Mouse (Mus musculus): ENCODE results near the gene Smtnl1. TPM values are rescaled to one million over a fixed set of nuclear protein-coding genes. Genes with fewer than 3 reads are reported as not detected.

The Smtnl1 gene
- polyA plus RNA-seq (2015; fragmentation: Nextera tagmentation; extraction: Ambion mirVana) = not detected in 2 replicates

- peaks cover 5% of the 10 kb centered on the region for H3K27me3 ChIP-seq (replicated peaks; ENCODE audit: control insufficient read depth, insufficient read depth, low read length)
- 71% methylated on average over 13 of the region's 13 CpGs for WGBS
- no peaks in the 10 kb centered on the region for H3K9me3 ChIP-seq (ENCODE audit: control insufficient read depth, low read length)
- no peak for ATAC-seq
- no peak within 1 kb of the TSS for H3K4me2 ChIP-seq (ENCODE audit: low read length)
- no peaks in the 10 kb centered on the region for H3K36me3 ChIP-seq (ENCODE audit: control insufficient read depth, insufficient read depth)
- H3K27ac ChIP-seq (ENCODE audit: low read length) = no peak within 1 kb of the TSS
- no peak within 1 kb of the TSS for H3K9ac ChIP-seq (replicated peaks; ENCODE audit: low read depth, low read length)
- H3K4me3 ChIP-seq (replicated peaks; ENCODE audit: low read length) = no peak within 1 kb of the TSS
- peaks cover 3% of the 10 kb centered on the region for H3K4me1 ChIP-seq (replicated peaks; ENCODE audit: control insufficient read depth, insufficient read depth, low read length)
Observed at GRCm38 (mm10) chr2:84822552-84822951, at the start of gene Smtnl1. Gene Smtnl1, minus strand, starts transcription at chr2:84822652.

- no peak for ATAC-seq
- Histone ChIP-seq H3K9me3 (ENCODE audit: control insufficient read depth, low read length) (no peaks in the 10 kb centered on the region), H3K9ac (replicated peaks; ENCODE audit: low read depth, low read length) (no peak overlapping the region), H3K4me2 (ENCODE audit: low read length) (no peak overlapping the region), H3K4me1 (replicated peaks; ENCODE audit: control insufficient read depth, insufficient read depth, low read length) (peaks cover 25% of the 10 kb centered on the region), H3K36me3 (ENCODE audit: control insufficient read depth, insufficient read depth) (no peaks in the 10 kb centered on the region), H3K4me3 (replicated peaks; ENCODE audit: low read length) (no peak overlapping the region), H3K27me3 (replicated peaks; ENCODE audit: control insufficient read depth, insufficient read depth, low read length) (peaks cover 30% of the 10 kb centered on the region), H3K27ac (ENCODE audit: low read length) (no peak overlapping the region)
- 61% methylated on average over 4 of the region's 4 CpGs for WGBS
Observed at GRCm38 (mm10) chr2:84870623-84871160, 48.2 kb upstream of the Smtnl1 start.

- Histone ChIP-seq H3K9ac (replicated peaks; ENCODE audit: low read depth, low read length) (no peak overlapping the region), H3K9me3 (ENCODE audit: control insufficient read depth, low read length) (no peaks in the 10 kb centered on the region), H3K4me3 (replicated peaks; ENCODE audit: low read length) (no peak overlapping the region), H3K27ac (ENCODE audit: low read length) (no peak overlapping the region; the same call in 1 of the 2 replicates), H3K36me3 (ENCODE audit: control insufficient read depth, insufficient read depth) (no peaks in the 10 kb centered on the region), H3K27me3 (replicated peaks; ENCODE audit: control insufficient read depth, insufficient read depth, low read length) (peaks cover 23% of the 10 kb centered on the region), H3K4me2 (ENCODE audit: low read length) (no peak overlapping the region), H3K4me1 (replicated peaks; ENCODE audit: control insufficient read depth, insufficient read depth, low read length) (peaks cover 28% of the 10 kb centered on the region)
- 53% methylated on average over 2 of the region's 2 CpGs for WGBS
- peak; percentile 27 for ATAC-seq
Observed at GRCm38 (mm10) chr2:84868977-84869376, 46.5 kb upstream of the Smtnl1 start.

- H3K4me1 ChIP-seq (replicated peaks; ENCODE audit: control insufficient read depth, insufficient read depth, low read length) = peaks cover 28% of the 10 kb centered on the region
- no peak for ATAC-seq
- no peak overlapping the region for H3K9ac ChIP-seq (replicated peaks; ENCODE audit: low read depth, low read length)
- no peak overlapping the region for H3K4me2 ChIP-seq (ENCODE audit: low read length)
- H3K36me3 ChIP-seq (ENCODE audit: control insufficient read depth, insufficient read depth) = no peaks in the 10 kb centered on the region
- no peak overlapping the region for H3K4me3 ChIP-seq (replicated peaks; ENCODE audit: low read length)
- H3K27ac ChIP-seq (ENCODE audit: low read length) = no peak overlapping the region; the same call in 1 of the 2 replicates
- 3% methylated on average over 5 of the region's 5 CpGs for WGBS
- peaks cover 21% of the 10 kb centered on the region for H3K27me3 ChIP-seq (replicated peaks; ENCODE audit: control insufficient read depth, insufficient read depth, low read length)
- H3K9me3 ChIP-seq (ENCODE audit: control insufficient read depth, low read length) = no peaks in the 10 kb centered on the region
Observed at GRCm38 (mm10) chr2:84868521-84868943, 46.1 kb upstream of the Smtnl1 start.

DNA sequence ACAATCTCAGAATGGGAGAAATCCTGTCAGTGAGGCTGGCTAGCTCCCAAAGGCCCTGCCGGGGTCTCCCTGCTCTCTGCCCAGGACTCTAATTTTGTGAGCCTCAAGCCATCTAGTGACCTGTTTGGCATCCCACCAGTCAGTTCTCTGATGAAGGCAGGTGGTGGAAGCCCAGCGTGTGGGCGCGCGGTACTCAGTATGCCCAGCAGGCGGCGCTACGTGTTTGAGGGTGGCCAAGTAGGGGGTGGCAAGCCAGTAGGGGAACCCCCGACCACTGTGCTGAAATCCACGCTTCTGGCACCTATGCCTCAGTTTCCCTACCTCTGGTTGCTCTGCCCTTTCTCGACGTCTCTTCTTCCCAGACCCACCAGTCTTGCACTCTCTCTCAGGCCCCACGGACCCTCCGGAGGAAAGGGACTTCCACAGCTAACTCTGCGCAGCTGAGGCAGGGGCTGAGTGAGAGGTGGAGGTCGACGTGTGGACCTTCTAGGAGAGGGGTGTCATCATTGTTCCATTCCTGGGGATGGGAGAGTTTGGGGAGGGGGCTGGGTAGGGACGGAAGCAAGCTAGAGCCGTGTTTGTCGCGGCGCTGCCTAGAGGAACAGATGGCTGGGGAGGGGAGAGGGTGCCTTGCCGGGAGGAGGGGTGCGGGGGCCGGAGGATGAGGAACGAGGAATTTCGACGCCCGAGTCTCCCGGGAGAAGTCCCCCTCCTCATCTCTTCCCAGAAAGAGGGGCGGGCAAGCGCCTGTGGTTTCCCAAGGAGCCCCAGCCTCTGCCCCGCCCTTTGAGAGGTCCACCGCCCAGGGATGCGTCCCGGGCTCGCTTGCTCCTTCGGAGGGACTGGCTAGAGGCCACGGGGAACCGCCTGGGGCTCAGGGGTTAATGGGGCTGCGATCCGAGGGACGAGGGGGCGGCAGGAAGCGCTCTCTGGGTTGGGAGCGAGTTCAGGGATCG lies 43.4 kb upstream of the Smtnl1 start:
- Histone ChIP-seq H3K36me3 (ENCODE audit: control insufficient read depth, insufficient read depth) (no peaks in the 10 kb centered on the region), H3K27ac (ENCODE audit: low read length) (peak overlapping the region; percentile 58), H3K4me3 (replicated peaks; ENCODE audit: low read length) (peak overlapping the region; percentile 38), H3K27me3 (replicated peaks; ENCODE audit: control insufficient read depth, insufficient read depth, low read length) (peaks cover 5% of the 10 kb centered on the region; the same call in 1 of the 2 replicates), H3K9ac (replicated peaks; ENCODE audit: low read depth, low read length) (peak overlapping the region; percentile 55), H3K9me3 (ENCODE audit: control insufficient read depth, low read length) (no peaks in the 10 kb centered on the region), H3K4me1 (replicated peaks; ENCODE audit: control insufficient read depth, insufficient read depth, low read length) (peaks cover 17% of the 10 kb centered on the region), H3K4me2 (ENCODE audit: low read length) (peak overlapping the region; percentile 69)
- WGBS = under 1% methylated on average over 47 of the region's 47 CpGs
- ATAC-seq = peak; percentile 82

DNA sequence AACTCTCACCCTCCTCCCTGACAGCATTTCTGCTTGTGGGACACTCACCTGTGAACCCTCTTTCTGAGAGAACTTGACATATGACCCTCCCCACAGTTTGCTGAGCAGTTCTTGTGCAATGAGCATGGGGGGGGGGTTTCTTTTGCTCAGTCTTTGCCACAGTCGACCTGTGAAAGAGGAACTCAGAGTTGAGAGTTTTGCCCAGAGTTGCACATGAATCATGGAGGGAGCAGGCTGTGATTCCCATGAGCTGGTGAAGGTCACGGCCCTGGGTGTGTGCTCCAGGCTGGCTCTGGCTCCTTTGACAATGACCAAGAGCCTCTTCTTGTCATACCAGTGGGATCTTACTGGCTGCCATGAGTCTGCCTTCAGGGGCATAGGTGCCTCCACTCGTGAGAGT lies 39.8 kb upstream of the Smtnl1 start:
- no peaks in the 10 kb centered on the region for H3K36me3 ChIP-seq (ENCODE audit: control insufficient read depth, insufficient read depth)

DNA sequence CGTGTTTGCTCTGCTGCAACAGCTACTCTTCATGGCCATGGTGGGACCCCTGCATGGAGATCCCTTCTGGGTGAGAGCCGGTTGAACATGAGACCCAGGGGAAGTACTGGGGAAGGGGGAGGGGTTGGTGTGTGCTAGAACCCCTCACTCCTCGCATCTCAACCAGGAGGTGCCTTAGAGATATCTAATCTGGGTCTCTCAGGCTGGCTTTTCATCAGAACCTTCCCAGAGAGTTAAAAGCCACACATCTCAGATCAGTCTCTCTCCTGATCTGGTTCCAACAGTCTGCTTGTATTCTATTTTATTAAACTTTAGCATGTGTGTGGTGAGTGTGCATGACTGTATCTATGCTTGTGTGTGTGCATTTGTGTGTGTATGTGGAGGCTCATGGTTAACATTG lies 39.0 kb upstream of the Smtnl1 start:
- Histone ChIP-seq H3K9ac (replicated peaks; ENCODE audit: low read depth, low read length) (no peak overlapping the region), H3K9me3 (ENCODE audit: control insufficient read depth, low read length) (no peaks in the 10 kb centered on the region), H3K27me3 (replicated peaks; ENCODE audit: control insufficient read depth, insufficient read depth, low read length) (no peaks in the 10 kb centered on the region; the same call in 1 of the 2 replicates), H3K36me3 (ENCODE audit: control insufficient read depth, insufficient read depth) (no peaks in the 10 kb centered on the region), H3K4me1 (replicated peaks; ENCODE audit: control insufficient read depth, insufficient read depth, low read length) (peaks cover 10% of the 10 kb centered on the region), H3K4me2 (ENCODE audit: low read length) (no peak overlapping the region), H3K4me3 (replicated peaks; ENCODE audit: low read length) (no peak overlapping the region), H3K27ac (ENCODE audit: low read length) (no peak overlapping the region)
- WGBS = 81% methylated on average over 3 of the region's 3 CpGs
- no peak for ATAC-seq

More for the DNA sequence above, 39.8 kb upstream of the Smtnl1 start:
- 81% methylated on average over 3 of the region's 3 CpGs for WGBS
- H3K4me1 ChIP-seq (replicated peaks; ENCODE audit: control insufficient read depth, insufficient read depth, low read length) = peaks cover 12% of the 10 kb centered on the region
- no peaks in the 10 kb centered on the region for H3K9me3 ChIP-seq (ENCODE audit: control insufficient read depth, low read length)
- H3K27ac ChIP-seq (ENCODE audit: low read length) = no peak overlapping the region
- H3K27me3 ChIP-seq (replicated peaks; ENCODE audit: control insufficient read depth, insufficient read depth, low read length) = peaks cover 5% of the 10 kb centered on the region; the same call in 1 of the 2 replicates
- H3K9ac ChIP-seq (replicated peaks; ENCODE audit: low read depth, low read length) = no peak overlapping the region
- ATAC-seq = no peak
- no peak overlapping the region for H3K4me2 ChIP-seq (ENCODE audit: low read length)
- no peak overlapping the region for H3K4me3 ChIP-seq (replicated peaks; ENCODE audit: low read length)

- no peak overlapping the region for H3K4me3 ChIP-seq (replicated peaks; ENCODE audit: low read length)
- no peaks in the 10 kb centered on the region for H3K27me3 ChIP-seq (replicated peaks; ENCODE audit: control insufficient read depth, insufficient read depth, low read length)
- no peaks in the 10 kb centered on the region for H3K4me1 ChIP-seq (replicated peaks; ENCODE audit: control insufficient read depth, insufficient read depth, low read length)
- H3K4me2 ChIP-seq (ENCODE audit: low read length) = no peak overlapping the region
- no peaks in the 10 kb centered on the region for H3K36me3 ChIP-seq (ENCODE audit: control insufficient read depth, insufficient read depth)
- 91% methylated on average over 7 of the region's 7 CpGs for WGBS
- no peak overlapping the region for H3K27ac ChIP-seq (ENCODE audit: low read length)
- no peak overlapping the region for H3K9ac ChIP-seq (replicated peaks; ENCODE audit: low read depth, low read length)
- H3K9me3 ChIP-seq (ENCODE audit: control insufficient read depth, low read length) = no peaks in the 10 kb centered on the region
- ATAC-seq = no peak
Observed at GRCm38 (mm10) chr2:84859991-84860780, 37.7 kb upstream of the Smtnl1 start.

- Histone ChIP-seq H3K9me3 (ENCODE audit: control insufficient read depth, low read length) (no peaks in the 10 kb centered on the region), H3K36me3 (ENCODE audit: control insufficient read depth, insufficient read depth) (no peaks in the 10 kb centered on the region), H3K4me3 (replicated peaks; ENCODE audit: low read length) (no peak overlapping the region), H3K27me3 (replicated peaks; ENCODE audit: control insufficient read depth, insufficient read depth, low read length) (no peaks in the 10 kb centered on the region), H3K4me1 (replicated peaks; ENCODE audit: control insufficient read depth, insufficient read depth, low read length) (no peaks in the 10 kb centered on the region), H3K9ac (replicated peaks; ENCODE audit: low read depth, low read length) (no peak overlapping the region), H3K27ac (ENCODE audit: low read length) (no peak overlapping the region), H3K4me2 (ENCODE audit: low read length) (no peak overlapping the region)
- no peak for ATAC-seq
- 90% methylated on average over 1 of the region's 1 CpGs for WGBS
Observed at GRCm38 (mm10) chr2:84858551-84858950, 36.1 kb upstream of the Smtnl1 start.
